In the genomic region with DNA sequence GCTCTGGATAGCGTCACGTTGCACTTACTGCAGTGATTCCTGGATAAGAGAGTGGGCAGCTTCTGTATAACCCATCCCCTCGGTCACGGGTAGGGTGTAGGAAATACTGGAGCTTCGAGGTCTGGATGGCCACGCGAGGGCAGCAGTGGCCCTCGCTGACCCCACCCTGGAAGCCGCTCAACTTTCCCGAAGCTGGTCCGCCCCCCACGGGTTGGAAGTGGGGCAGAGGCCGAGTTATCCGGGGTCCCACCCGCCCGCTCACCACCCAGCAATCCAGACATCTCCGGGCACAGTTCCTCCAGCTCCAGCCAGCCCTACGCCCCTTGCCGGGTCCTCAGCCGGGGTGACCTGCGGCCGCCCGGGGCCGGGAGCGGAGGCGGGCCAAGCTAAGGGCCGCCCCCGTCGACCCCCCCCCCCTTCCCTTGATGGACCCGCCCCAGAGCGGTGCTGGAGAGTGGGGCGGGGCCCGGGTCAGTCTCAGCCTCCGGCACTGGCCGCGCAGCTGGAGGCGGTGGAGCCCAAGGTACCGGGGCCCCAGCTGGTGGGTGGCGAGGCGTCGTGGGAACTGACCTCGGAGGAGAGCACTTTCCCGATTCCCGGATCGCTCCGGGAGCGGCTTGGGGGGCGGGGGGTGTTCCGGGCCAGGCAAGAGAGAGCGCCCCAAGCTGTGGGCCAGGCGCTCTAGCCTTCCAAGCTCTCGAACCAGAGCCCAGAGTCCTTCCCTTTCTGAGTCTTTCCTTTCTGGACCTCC, we compare ENCODE assay signal across 8 mouse cellular contexts. TPM values are rescaled to one million over a fixed set of nuclear protein-coding genes. Genes with fewer than 3 reads are reported as not detected.
A peak's percentile ranks its signal among the peaks of the same experiment; 100 is the strongest.
DNase-seq lines count a peak whose midpoint lies in the region; ATAC-seq and TF ChIP-seq lines count a peak whose summit lies in the region.

No protein-coding gene starts in this region.

- no peak overlapping the region for H3K27ac ChIP-seq in CH12.LX (ENCODE audit: insufficient read depth, low read depth)
- peak overlapping the region; percentile 53; the same call in 1 of the 2 replicates for H3K27ac ChIP-seq in forebrain, embryonic 12.5 days
- peak overlapping the region; percentile 92 for H3K27ac ChIP-seq in heart, postnatal 0 days (ENCODE audit: low read depth)
- peak overlapping the region; percentile 88 for H3K27ac ChIP-seq in lung, embryonic 14.5 days (ENCODE audit: low read depth)
- peak overlapping the region; percentile 70 for H3K27ac ChIP-seq in neural tube, embryonic 15.5 days (replicated peaks)

- peaks cover 8 to 45% of the 10 kb centered on the region in 2 experiments for H3K36me3 ChIP-seq in CH12.LX (replicated peaks in 1 of 2; ENCODE audit: control insufficient read depth in 1 of 2, insufficient read depth in 1 of 2, low read length in 1 of 2)
- peaks cover 6% of the 10 kb centered on the region; the same call in 1 of the 2 replicates for H3K36me3 ChIP-seq in forebrain, embryonic 12.5 days (replicated peaks)
- H3K36me3 ChIP-seq in heart, postnatal 0 days (replicated peaks; ENCODE audit: control insufficient read depth, insufficient read depth, low read length), result peaks cover 5% of the 10 kb centered on the region
- H3K36me3 ChIP-seq in lung, embryonic 14.5 days (ENCODE audit: insufficient read depth), result peaks cover 27% of the 10 kb centered on the region
- no peaks in the 10 kb centered on the region for H3K36me3 ChIP-seq in neural tube, embryonic 15.5 days

- peaks cover 5 to 45% of the 10 kb centered on the region in 2 experiments; a peak in 3 of 4 replicates for H3K4me1 ChIP-seq in CH12.LX (ENCODE audit: control insufficient read depth in 1 of 2, insufficient read depth in 2 of 2)
- H3K4me1 ChIP-seq in forebrain, embryonic 12.5 days, result peaks cover 38% of the 10 kb centered on the region
- H3K4me1 ChIP-seq in heart, postnatal 0 days (ENCODE audit: control insufficient read depth, insufficient read depth), result peaks cover 26% of the 10 kb centered on the region
- peaks cover 22% of the 10 kb centered on the region for H3K4me1 ChIP-seq in lung, embryonic 14.5 days (ENCODE audit: insufficient read depth)
- H3K4me1 ChIP-seq in neural tube, embryonic 15.5 days, result peaks cover 39% of the 10 kb centered on the region

- peak; percentile 84 for ATAC-seq in forebrain, embryonic 12.5 days (ENCODE audit: low FRiP score)
- peak; percentile 88 for ATAC-seq in heart, postnatal 0 days (ENCODE audit: insufficient read depth, low read depth)
- ATAC-seq in lung, embryonic 14.5 days (ENCODE audit: insufficient read depth), result peak; percentile 91
- peak; percentile 84 for ATAC-seq in neural tube, embryonic 15.5 days (ENCODE audit: low FRiP score)

- peak overlapping the region; percentile 35 for H3K9ac ChIP-seq in CH12.LX (ENCODE audit: insufficient read depth, low read depth)
- H3K9ac ChIP-seq in forebrain, embryonic 12.5 days, result peak overlapping the region; percentile 73
- peak overlapping the region; percentile 83 for H3K9ac ChIP-seq in heart, postnatal 0 days (replicated peaks; ENCODE audit: low read depth, low read length)
- H3K9ac ChIP-seq in lung, embryonic 14.5 days, result peak overlapping the region; percentile 79
- H3K9ac ChIP-seq in neural tube, embryonic 15.5 days (replicated peaks), result peak overlapping the region; percentile 50

- no peak for TF ChIP-seq EP300 in CH12.LX (IDR thresholded peaks at IDR 0.05; ENCODE audit: low read length)
- peak; percentile 69 for TF ChIP-seq EP300 in heart, postnatal 0 days (IDR thresholded peaks at IDR 0.05; ENCODE audit: low read depth)

- no peak for DNase-seq in CH12.LX (ENCODE audit: extremely low read depth)
- DNase-seq in brain, adult 2 months (ENCODE audit: low read depth, low spot score), result peak; percentile 63
- DNase-seq in heart, postnatal 0 days (ENCODE audit: low spot score), result peak; percentile 84
- DNase-seq in kidney, postnatal 14 days, result peak; percentile 92
- DNase-seq in lung, embryonic 14.5 days, result peak; percentile 90
- peak; percentile 77 to 79 for DNase-seq in urinary bladder, adult 18-20 months (ENCODE audit: low spot score in 2 of 2)

- no peaks in the 10 kb centered on the region for H3K27me3 ChIP-seq in CH12.LX (replicated peaks)
- peaks cover 35% of the 10 kb centered on the region for H3K27me3 ChIP-seq in forebrain, embryonic 12.5 days
- H3K27me3 ChIP-seq in heart, postnatal 0 days (ENCODE audit: control insufficient read depth, insufficient read depth, low read length), result no peaks in the 10 kb centered on the region
- peaks cover 1% of the 10 kb centered on the region; the same call in 1 of the 2 replicates for H3K27me3 ChIP-seq in lung, embryonic 14.5 days (ENCODE audit: insufficient read depth, low read length)
- H3K27me3 ChIP-seq in neural tube, embryonic 15.5 days (replicated peaks), result peaks cover 43% of the 10 kb centered on the region

- H3K79me2 ChIP-seq in CH12.LX (replicated peaks; ENCODE audit: control insufficient read depth, extremely low read depth, insufficient read depth, poor library complexity, severe bottlenecking), result no peaks in the 10 kb centered on the region

- H3K4me2 ChIP-seq in CH12.LX (ENCODE audit: insufficient read depth, low read depth, poor library complexity, severe bottlenecking), result peak overlapping the region; percentile 55
- peak overlapping the region; percentile 95 for H3K4me2 ChIP-seq in forebrain, embryonic 12.5 days
- H3K4me2 ChIP-seq in heart, postnatal 0 days (ENCODE audit: low read depth, low read length), result peak overlapping the region; percentile 77
- H3K4me2 ChIP-seq in lung, embryonic 14.5 days, result peak overlapping the region; percentile 80
- H3K4me2 ChIP-seq in neural tube, embryonic 15.5 days, result peak overlapping the region; percentile 95

- dilution Hi-C loops in CH12.LX (cut with MboI; ENCODE audit: extremely low pct_ligation_motif_present, extremely low pct_unique_long_range_greater_than_20kb, low sequenced_read_pairs), result no loop called here

- peak in 1 of 2 experiments; percentile 74; a peak in 2 of 4 replicates for TF ChIP-seq CTCF in CH12.LX (conservative IDR thresholded peaks at IDR 0.05 in 1 of 2, IDR thresholded peaks at IDR 0.05 in 1 of 2; ENCODE audit: low read depth in 2 of 2, low read length in 2 of 2)
- TF ChIP-seq CTCF in heart, postnatal 0 days (IDR thresholded peaks at IDR 0.05; ENCODE audit: low read depth), result peak; percentile 75
- peak; percentile 77 for TF ChIP-seq CTCF in lung, embryonic 14.5 days (IDR thresholded peaks at IDR 0.05; ENCODE audit: low read depth)

- peak overlapping the region; percentile 48 to 67 (median 52) for H3K4me3 ChIP-seq in CH12.LX (replicated peaks in 1 of 3; ENCODE audit: low read depth in 2 of 3, low read length in 2 of 3, poor library complexity in 1 of 3)
- H3K4me3 ChIP-seq in forebrain, embryonic 12.5 days (replicated peaks), result peak overlapping the region; percentile 62
- H3K4me3 ChIP-seq in heart, postnatal 0 days (ENCODE audit: low read depth, low read length), result peak overlapping the region; percentile 70
- peak overlapping the region; percentile 64 for H3K4me3 ChIP-seq in lung, embryonic 14.5 days (ENCODE audit: low read depth, low read length)
- H3K4me3 ChIP-seq in neural tube, embryonic 15.5 days (replicated peaks), result peak overlapping the region; percentile 45

- WGBS in forebrain, embryonic 12.5 days, result under 1% methylated on average over 38 of the region's 52 CpGs
- WGBS in heart, postnatal 0 days, result 0% methylated on average over 42 of the region's 52 CpGs
- WGBS in lung, embryonic 14.5 days, result under 1% methylated on average over 49 of the region's 52 CpGs
- under 1% methylated on average over 45 of the region's 52 CpGs for WGBS in neural tube, embryonic 15.5 days

- in situ Hi-C loops in CH12.LX (cut with MboI; ENCODE audit: low pct_ligation_motif_present, low pct_unique_long_range_greater_than_20kb, low sequenced_read_pairs), result loop anchor here (10.0 kb wide), 2 partner anchors 176 to 266 kb away; partner anchors contain the start of genes Cttnbp2nl and Wnt2b

- H3K9me3 ChIP-seq in CH12.LX (replicated peaks; ENCODE audit: low read length), result no peaks in the 10 kb centered on the region
- H3K9me3 ChIP-seq in forebrain, embryonic 12.5 days, result no peaks in the 10 kb centered on the region
- H3K9me3 ChIP-seq in heart, postnatal 0 days (replicated peaks; ENCODE audit: control insufficient read depth, low read length), result no peaks in the 10 kb centered on the region
- H3K9me3 ChIP-seq in lung, embryonic 14.5 days (ENCODE audit: low read depth, low read length), result no peaks in the 10 kb centered on the region
- H3K9me3 ChIP-seq in neural tube, embryonic 15.5 days (replicated peaks), result no peaks in the 10 kb centered on the region

- peak; percentile 73 for TF ChIP-seq RAD21 in CH12.LX (IDR thresholded peaks at IDR 0.05; ENCODE audit: low read depth, low read length)

- TF ChIP-seq POLR2A in CH12.LX (IDR thresholded peaks at IDR 0.05; ENCODE audit: low read depth, low read length), result peak; percentile 37; the same call in 1 of the 2 replicates

RNA-seq across cellular contexts. Expression of gene Rhoc, which starts 0.6 kb away (rescaled TPM):
- total RNA-seq in CH12.LX (2012; rRNA removed) (6.2 and 8.3 TPM in 2 replicates), CH12.LX (2014; rRNA removed) (1.2 and 1.4 TPM in 2 replicates)
- 7.9 and 8.0 TPM in 2 replicates for polyA plus RNA-seq in CH12.LX (2012; ENCODE audit: insufficient read length, low read depth)
- 69.5 and 73.1 TPM in 2 replicates for polyA plus RNA-seq in forebrain, embryonic 12.5 days (2016; fragmentation: Nextera tagmentation; extraction: Ambion mirVana)
- total RNA-seq in heart, postnatal 0 days (2014; rRNA removed; ENCODE audit: low replicate concordance), result 165 and 170 TPM in 2 replicates
- 165 and 170 TPM in 2 replicates for polyA plus RNA-seq in heart, postnatal 0 days (2015; fragmentation: Nextera tagmentation; extraction: Ambion mirVana)
- 142 and 145 TPM in 2 replicates for polyA plus RNA-seq in lung, embryonic 14.5 days (2014; fragmentation: Nextera tagmentation; extraction: Ambion mirVana)
- 74.6 and 85.4 TPM in 2 replicates for polyA plus RNA-seq in neural tube, embryonic 15.5 days (2015; fragmentation: Nextera tagmentation; extraction: Ambion mirVana)

RNA-seq across cellular contexts. Expression of gene Fam19a3, which starts 7.1 kb away (rescaled TPM):
- total RNA-seq in CH12.LX (2012; rRNA removed) (0.04 and 0.08 TPM in 2 replicates), CH12.LX (2014; rRNA removed) (not detected in 2 replicates)
- polyA plus RNA-seq in CH12.LX (2012; ENCODE audit: insufficient read length, low read depth), result 0.07 and 0.16 TPM in 2 replicates
- 0.23 TPM in 1 of 2 replicates, not detected in the other for polyA plus RNA-seq in forebrain, embryonic 12.5 days (2016; fragmentation: Nextera tagmentation; extraction: Ambion mirVana)
- 0.77 and 1.1 TPM in 2 replicates for total RNA-seq in heart, postnatal 0 days (2014; rRNA removed; ENCODE audit: low replicate concordance)
- 1.1 TPM in 2 replicates for polyA plus RNA-seq in heart, postnatal 0 days (2015; fragmentation: Nextera tagmentation; extraction: Ambion mirVana)
- polyA plus RNA-seq in lung, embryonic 14.5 days (2014; fragmentation: Nextera tagmentation; extraction: Ambion mirVana), result 0.07 TPM in 1 of 2 replicates, not detected in the other
- 0.09 and 0.17 TPM in 2 replicates for polyA plus RNA-seq in neural tube, embryonic 15.5 days (2015; fragmentation: Nextera tagmentation; extraction: Ambion mirVana)

RNA-seq across cellular contexts. Expression of gene Ppm1j, which starts 7.9 kb away (rescaled TPM):
- total RNA-seq in CH12.LX (2012; rRNA removed) (4.2 and 6.4 TPM in 2 replicates), CH12.LX (2014; rRNA removed) (2.1 and 2.7 TPM in 2 replicates)
- 6.4 and 6.5 TPM in 2 replicates for polyA plus RNA-seq in CH12.LX (2012; ENCODE audit: insufficient read length, low read depth)
- 1.0 and 1.5 TPM in 2 replicates for polyA plus RNA-seq in forebrain, embryonic 12.5 days (2016; fragmentation: Nextera tagmentation; extraction: Ambion mirVana)
- 49.4 and 84.0 TPM in 2 replicates for total RNA-seq in heart, postnatal 0 days (2014; rRNA removed; ENCODE audit: low replicate concordance)
- polyA plus RNA-seq in heart, postnatal 0 days (2015; fragmentation: Nextera tagmentation; extraction: Ambion mirVana), result 59.0 and 67.8 TPM in 2 replicates
- 2.7 and 3.7 TPM in 2 replicates for polyA plus RNA-seq in lung, embryonic 14.5 days (2014; fragmentation: Nextera tagmentation; extraction: Ambion mirVana)
- 2.3 and 2.8 TPM in 2 replicates for polyA plus RNA-seq in neural tube, embryonic 15.5 days (2015; fragmentation: Nextera tagmentation; extraction: Ambion mirVana)

RNA-seq across cellular contexts. Expression of gene Mov10, which starts 29.6 kb away (rescaled TPM):
- total RNA-seq in CH12.LX (2012; rRNA removed), result 15.2 and 18.4 TPM in 2 replicates
- total RNA-seq in CH12.LX (2014; rRNA removed), result 7.2 and 7.9 TPM in 2 replicates
- polyA plus RNA-seq in CH12.LX (2012; ENCODE audit: insufficient read length, low read depth), result 28.0 and 31.9 TPM in 2 replicates
- 15.7 and 20.6 TPM in 2 replicates for polyA plus RNA-seq in forebrain, embryonic 12.5 days (2016; fragmentation: Nextera tagmentation; extraction: Ambion mirVana)
- 19.9 and 20.2 TPM in 2 replicates for total RNA-seq in heart, postnatal 0 days (2014; rRNA removed; ENCODE audit: low replicate concordance)
- 13.2 and 14.0 TPM in 2 replicates for polyA plus RNA-seq in heart, postnatal 0 days (2015; fragmentation: Nextera tagmentation; extraction: Ambion mirVana)
- 51.0 and 53.9 TPM in 2 replicates for polyA plus RNA-seq in lung, embryonic 14.5 days (2014; fragmentation: Nextera tagmentation; extraction: Ambion mirVana)
- 11.9 and 24.5 TPM in 2 replicates for polyA plus RNA-seq in neural tube, embryonic 15.5 days (2015; fragmentation: Nextera tagmentation; extraction: Ambion mirVana)
